Mouse (Mus musculus) megakaryocyte, embryonic 14.5 days (primary cell): Measurements from ENCODE around the gene Tas2r119.

Experiments
- FLI1 ChIP-seq: IDR thresholded peaks from 2 replicates; pipeline ENCODE4 v1.6.1; 2012; ENCODE audit warnings: low read length, inconsistent platforms, mixed read lengths
- GATA1 ChIP-seq: IDR thresholded peaks from 3 replicates; pipeline ENCODE4 v1.6.1; 2012; ENCODE audit warnings: mixed read lengths, low read length, inconsistent platforms, borderline replicate concordance

DNA sequence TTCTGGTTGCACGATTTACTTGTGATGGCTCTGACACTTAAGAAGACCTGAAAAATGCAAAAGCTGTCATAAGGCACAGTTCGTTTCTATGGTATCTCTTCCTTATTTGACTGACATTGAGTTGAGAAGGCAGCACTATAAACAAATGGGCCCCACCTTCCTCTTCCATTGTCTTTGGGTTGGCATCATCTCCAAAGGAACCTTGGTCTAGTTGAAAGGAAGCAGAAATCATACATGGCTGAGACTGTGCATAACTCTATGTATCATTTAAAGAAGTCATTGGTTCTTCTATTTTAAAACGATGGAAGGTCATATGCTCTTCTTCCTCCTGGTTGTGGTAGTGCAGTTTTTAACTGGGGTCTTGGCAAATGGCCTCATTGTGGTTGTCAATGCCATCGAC lies at the start of gene Tas2r119:
- TF ChIP-seq GATA1 (no peak), FLI1 (no peak)
